Mouse (Mus musculus) lung, adult 2 months (tissue): ENCODE data around the gene Rbms3.

ENCODE experiments used
- CTCF ChIP-seq: fragments of 200-500 bp; IDR thresholded peaks from 2 replicates; pipeline ENCODE4 v1.5.1; 2011; ENCODE audit warnings: mild to moderate bottlenecking, low read length, control low read depth; ENCODE audit not compliant: insufficient read depth
- POLR2A ChIP-seq: fragments of 200-500 bp; IDR thresholded peaks from 2 replicates; pipeline ENCODE4 v1.6.1; 2011; ENCODE audit warnings: low read depth, mild to moderate bottlenecking, control low read depth, low read length, borderline replicate concordance; ENCODE audit errors: extremely low read depth

DNA sequence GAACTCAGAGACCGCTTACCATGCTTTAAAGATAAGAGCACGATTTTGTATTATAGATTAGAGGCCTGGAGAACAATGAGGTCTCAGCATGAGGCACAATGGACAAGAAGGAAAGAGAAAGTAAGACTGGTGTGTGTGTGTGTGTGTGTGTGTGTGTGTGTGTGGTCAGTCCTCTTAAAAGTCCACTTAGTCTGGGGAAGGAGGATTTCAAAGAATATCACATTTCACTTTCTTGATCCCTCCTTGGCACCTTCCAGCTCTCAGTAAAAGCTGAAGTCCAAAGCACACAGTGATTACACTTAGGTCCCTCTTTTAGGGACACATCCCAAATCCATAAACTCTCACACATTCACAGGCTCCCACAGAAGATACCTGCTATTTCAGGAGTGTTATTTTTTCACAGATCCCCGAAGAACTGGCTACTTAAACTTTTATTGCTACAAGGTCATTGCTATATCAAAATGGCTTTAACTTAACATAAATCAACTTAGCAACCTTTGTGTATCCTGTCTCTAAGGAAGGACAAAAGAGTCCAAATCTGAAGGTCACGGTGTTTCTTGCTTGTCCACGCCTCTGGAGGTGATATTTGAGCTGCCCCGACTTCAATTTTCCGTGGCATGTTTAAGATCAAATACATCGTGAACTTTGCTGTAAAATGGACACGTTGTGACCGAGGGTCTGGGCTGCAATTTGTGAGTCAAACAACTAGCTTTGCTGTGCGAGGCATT lies 880.7 kb downstream of the Rbms3 start:
- TF ChIP-seq POLR2A: no peak
- no peak for TF ChIP-seq CTCF
